Mouse (Mus musculus) erythroblast, embryonic 14.5 days (primary cell): ENCODE data around the gene Snd1.

Experiments used
- GATA1 ChIP-seq: IDR thresholded peaks from 2 replicates; pipeline ENCODE4 v1.6.1; 2012; ENCODE audit warnings: low read length, inconsistent platforms, mixed read lengths
- TAL1 ChIP-seq: IDR thresholded peaks from 3 replicates; pipeline ENCODE4 v1.6.1; 2012; ENCODE audit warnings: low read length, inconsistent platforms, mixed read lengths

- no peak for TF ChIP-seq TAL1
- TF ChIP-seq GATA1: no peak
Observed at GRCm38 (mm10) chr6:28736665-28737064, 261.7 kb downstream of the Snd1 start.
